Mouse (Mus musculus) heart, embryonic 11.5 days (tissue): Measurements from ENCODE around the gene Ccdc189. TPM values are rescaled to one million over a fixed set of nuclear protein-coding genes. Genes with fewer than 3 reads are reported as not detected.

Experiments
- ATAC-seq: fragments of 200-750 bp; cut with Nextera tagmentation; replicated peaks from 2 replicates; pipeline ENCODE4 v1.8.0; 2017; ENCODE audit warnings: moderate library complexity; ENCODE audit not compliant: insufficient number of reproducible peaks, low FRiP score, low TSS enrichment
- H3K27ac ChIP-seq: fragments of 300-500 bp; sonication (generic); 2 replicates; pipeline ENCODE4 v1.5.1; 2014; ENCODE audit warnings: mild to moderate bottlenecking, low read depth, low read length
- H3K27me3 ChIP-seq: fragments of 300-500 bp; sonication (generic); 2 replicates; pipeline ENCODE4 v1.6.1; 2014; ENCODE audit warnings: mild to moderate bottlenecking, low read length, mixed read lengths; ENCODE audit not compliant: control insufficient read depth, insufficient read depth
- H3K36me3 ChIP-seq: fragments of 300-500 bp; sonication (generic); 2 replicates; pipeline ENCODE4 v1.6.1; 2014; ENCODE audit warnings: mild to moderate bottlenecking, low read length, moderate library complexity, mixed read lengths; ENCODE audit not compliant: control insufficient read depth, insufficient read depth
- H3K4me1 ChIP-seq: fragments of 300-500 bp; sonication (generic); 2 replicates; pipeline ENCODE4 v1.6.1; 2014; ENCODE audit warnings: low read length; ENCODE audit not compliant: control insufficient read depth, insufficient read depth
- H3K4me2 ChIP-seq: fragments of 300-500 bp; sonication (generic); 2 replicates; pipeline ENCODE4 v1.6.1; 2014; ENCODE audit warnings: mild to moderate bottlenecking, moderate library complexity
- H3K4me3 ChIP-seq: fragments of 300-500 bp; sonication (generic); 2 replicates; pipeline ENCODE4 v1.5.1; 2014; ENCODE audit warnings: low read depth, low read length
- H3K9ac ChIP-seq: fragments of 300-500 bp; sonication (generic); 2 replicates; pipeline ENCODE4 v1.6.1; 2014; ENCODE audit warnings: mild to moderate bottlenecking, low read depth, low read length, moderate library complexity
- H3K9me3 ChIP-seq: fragments of 300-500 bp; sonication (generic); replicated peaks from 2 replicates; pipeline ENCODE4 v1.6.1; 2016; ENCODE audit warnings: low read length; ENCODE audit not compliant: control insufficient read depth
- whole genome bisulfite sequencing: fragments of 180-500 bp; shearing (Covaris S2); extraction: QIAGEN DNeasy Blood & Tissue Kit; methylation state at CpG from one replicate; pipeline ENCODE4 v1.1.7; 2014; ENCODE audit not compliant: insufficient replicate concordance; 5-methylcytosine and 5-hydroxymethylcytosine counted together
- polyA plus RNA-seq: library from polyadenylated mRNA; unstranded; fragments of >200 nt; fragmentation: Nextera tagmentation; extraction: Ambion mirVana; gene quantifications from 2 replicates; pipeline ENCODE4 v1.2.1, GENCODE M21; 2014

The Ccdc189 gene
- polyA plus RNA-seq, 1 experiment from 2014 or later, result 8.7 TPM

- Histone ChIP-seq H3K27me3 (no peaks in the 10 kb centered on the region), H3K27ac (peak overlapping the region; percentile 24; the same call in 1 of the 2 replicates), H3K36me3 (peaks cover 28% of the 10 kb centered on the region), H3K4me3 (peak overlapping the region; percentile 93), H3K4me1 (peaks cover 12% of the 10 kb centered on the region), H3K4me2 (peak overlapping the region; percentile 81), H3K9ac (peak overlapping the region; percentile 91), H3K9me3 (no peaks in the 10 kb centered on the region)
- WGBS, result 3% methylated on average over 29 of the region's 29 CpGs
- no peak for ATAC-seq
These were observed 506 bp upstream of the Ccdc189 start for GRCm38 (mm10) chr7:127588901-127589300.

- peak overlapping the region; percentile 93 for H3K4me3 ChIP-seq
- ATAC-seq, result no peak
- WGBS, result 73% methylated on average over 5 of the region's 5 CpGs
- H3K9me3 ChIP-seq, result no peaks in the 10 kb centered on the region
- peak overlapping the region; percentile 81 for H3K4me2 ChIP-seq
- no peak overlapping the region for H3K27ac ChIP-seq
- H3K9ac ChIP-seq, result no peak overlapping the region
- no peaks in the 10 kb centered on the region for H3K27me3 ChIP-seq
- H3K36me3 ChIP-seq, result peaks cover 32% of the 10 kb centered on the region
- peaks cover 12% of the 10 kb centered on the region for H3K4me1 ChIP-seq
These were observed 1.2 kb downstream of the Ccdc189 start for GRCm38 (mm10) chr7:127587196-127587595.

GRCm38 (mm10) chr7:127586149-127586548, 2.2 kb downstream of the Ccdc189 start:
- WGBS, result 74% methylated on average over 6 of the region's 6 CpGs
- H3K27ac ChIP-seq, result no peak overlapping the region
- H3K36me3 ChIP-seq, result peaks cover 23% of the 10 kb centered on the region
- H3K9me3 ChIP-seq, result no peaks in the 10 kb centered on the region
- no peaks in the 10 kb centered on the region for H3K27me3 ChIP-seq
- H3K9ac ChIP-seq, result no peak overlapping the region
- no peak overlapping the region for H3K4me2 ChIP-seq
- peaks cover 12% of the 10 kb centered on the region for H3K4me1 ChIP-seq
- no peak for ATAC-seq
- H3K4me3 ChIP-seq, result no peak overlapping the region

GRCm38 (mm10) chr7:127585031-127585430, 3.4 kb downstream of the Ccdc189 start:
- Histone ChIP-seq H3K4me1 (peaks cover 12% of the 10 kb centered on the region), H3K27ac (no peak overlapping the region), H3K36me3 (peaks cover 16% of the 10 kb centered on the region), H3K4me2 (no peak overlapping the region), H3K9ac (no peak overlapping the region), H3K27me3 (no peaks in the 10 kb centered on the region), H3K9me3 (no peaks in the 10 kb centered on the region), H3K4me3 (no peak overlapping the region)
- 84% methylated on average over 7 of the region's 7 CpGs for WGBS
- ATAC-seq, result no peak

DNA sequence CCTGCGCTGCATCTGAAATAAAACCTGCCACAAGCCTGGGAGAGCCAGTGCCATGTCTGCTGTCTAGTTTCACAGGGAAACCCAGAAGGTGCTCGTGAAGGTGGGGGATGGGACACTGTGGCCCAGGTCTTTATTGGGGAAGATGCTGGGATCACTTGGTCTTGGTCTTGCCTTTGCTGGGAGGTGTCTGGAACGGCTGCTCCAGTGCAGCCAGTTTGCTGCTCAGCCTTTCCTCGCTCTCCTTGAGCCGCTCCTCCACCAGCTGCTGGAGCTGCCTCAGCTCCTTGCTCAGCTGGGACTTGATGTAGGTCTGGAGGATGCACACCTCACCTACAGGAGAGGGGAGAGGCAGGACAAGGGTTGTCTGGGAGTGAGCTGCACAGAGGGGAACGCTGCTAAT, 5.1 kb downstream of the Ccdc189 start:
- Histone ChIP-seq H3K27me3 (no peaks in the 10 kb centered on the region), H3K4me2 (no peak overlapping the region), H3K36me3 (peaks cover 16% of the 10 kb centered on the region), H3K4me3 (no peak overlapping the region), H3K27ac (no peak overlapping the region), H3K9me3 (no peaks in the 10 kb centered on the region), H3K9ac (no peak overlapping the region), H3K4me1 (peaks cover 6% of the 10 kb centered on the region; the same call in 1 of the 2 replicates)
- ATAC-seq, result no peak
- 95% methylated on average over 6 of the region's 6 CpGs for WGBS

- 21% methylated on average over 7 of the region's 7 CpGs for WGBS
- peaks cover 13% of the 10 kb centered on the region for H3K4me1 ChIP-seq
- H3K4me3 ChIP-seq, result peak overlapping the region; percentile 82
- H3K27ac ChIP-seq, result 0 out of 2 replicates have a peak overlapping the region, but pooled peaks have one; percentile 71
- no peak for ATAC-seq
- peaks cover 13% of the 10 kb centered on the region for H3K36me3 ChIP-seq
- peak overlapping the region; percentile 85 for H3K9ac ChIP-seq
- H3K27me3 ChIP-seq, result no peaks in the 10 kb centered on the region
- no peaks in the 10 kb centered on the region for H3K9me3 ChIP-seq
- peak overlapping the region; percentile 93 for H3K4me2 ChIP-seq
These were observed 14.3 kb downstream of the Ccdc189 start for GRCm38 (mm10) chr7:127574115-127574514.

DNA sequence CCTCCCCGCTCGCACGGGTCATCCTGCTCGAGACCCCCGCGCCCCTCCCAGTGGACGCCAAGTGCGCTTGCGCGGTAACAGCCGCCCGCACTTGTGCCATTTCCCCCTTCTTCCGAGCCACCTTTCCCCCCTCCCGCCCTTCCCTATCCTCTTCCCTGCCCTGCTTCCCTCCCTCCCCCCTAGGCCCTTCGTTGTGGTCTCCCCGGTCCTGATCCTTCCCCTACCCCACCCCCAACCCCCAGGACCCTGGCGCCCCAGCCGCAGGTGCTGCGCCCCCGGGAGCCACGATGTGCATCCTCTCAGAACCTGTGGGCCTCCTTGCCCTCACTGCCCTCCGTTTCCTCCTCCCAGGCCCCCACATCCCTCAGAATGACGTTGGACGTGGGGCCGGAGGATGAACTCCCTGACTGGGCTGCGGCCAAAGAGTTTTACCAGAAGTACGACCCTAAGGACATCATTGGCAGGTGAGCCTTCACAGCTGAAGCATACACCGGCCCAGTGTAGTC, 14.8 kb downstream of the Ccdc189 start:
- Histone ChIP-seq H3K9me3 (no peaks in the 10 kb centered on the region), H3K36me3 (peaks cover 13% of the 10 kb centered on the region), H3K27ac (peak overlapping the region; percentile 71), H3K4me3 (peak overlapping the region; percentile 82), H3K27me3 (no peaks in the 10 kb centered on the region), H3K4me2 (peak overlapping the region; percentile 93), H3K9ac (peak overlapping the region; percentile 85), H3K4me1 (peaks cover 13% of the 10 kb centered on the region)
- WGBS, result under 1% methylated on average over 25 of the region's 28 CpGs
- ATAC-seq, result peak; percentile 62

GRCm38 (mm10) chr7:127572895-127573471, 15.4 kb downstream of the Ccdc189 start, which contains the start of gene Phkg2:
Gene Phkg2 (plus strand): TSS chr7:127573340.
- H3K36me3 ChIP-seq, result peaks cover 10% of the 10 kb centered on the region
- peak within 1 kb of the TSS; percentile 85 for H3K9ac ChIP-seq
- peak within 1 kb of the TSS; percentile 82 for H3K4me3 ChIP-seq
- H3K4me1 ChIP-seq, result peaks cover 13% of the 10 kb centered on the region
- peak; percentile 96 for ATAC-seq
- no peaks in the 10 kb centered on the region for H3K9me3 ChIP-seq
- H3K27ac ChIP-seq, result peak within 1 kb of the TSS; percentile 81
- peak within 1 kb of the TSS; percentile 93 for H3K4me2 ChIP-seq
- WGBS, result under 1% methylated on average over 17 of the region's 17 CpGs
- H3K27me3 ChIP-seq, result no peaks in the 10 kb centered on the region
